9 mouse cellular contexts compared by ENCODE assay signal in genomic region chr7:116032596-116033307, GRCm38 (mm10). TPM values are rescaled to one million over a fixed set of nuclear protein-coding genes. Genes with fewer than 3 reads are reported as not detected.
DNase-seq lines count a peak whose midpoint lies in the region; ATAC-seq and TF ChIP-seq lines count a peak whose summit lies in the region.
"Had no signal": no experiment of that assay in that cellular context is flagged by ENCODE, and none has a peak within 500 bp of the region (broad histone marks: within the 10 kb centered on the region; RNA-seq: fewer than 3 reads in every experiment).

No protein-coding gene starts in this region.

- peak overlapping the region; percentile 83 for H3K4me2 ChIP-seq in heart, postnatal 0 days (ENCODE audit: low read depth, low read length)
- H3K4me2 ChIP-seq in lung, embryonic 16.5 days (ENCODE audit: low read depth, low read length): peak overlapping the region; percentile 98

- H3K4me1 ChIP-seq in E14TG2a.4 (replicated peaks; ENCODE audit: low read depth, low read length): peaks cover 46% of the 10 kb centered on the region
- H3K4me1 ChIP-seq in bone marrow, adult 2 months (ENCODE audit: control insufficient read depth, insufficient read depth, low read length): no peaks in the 10 kb centered on the region
- H3K4me1 ChIP-seq in heart, postnatal 0 days (ENCODE audit: control insufficient read depth, insufficient read depth): no peaks in the 10 kb centered on the region
- H3K4me1 ChIP-seq in lung, embryonic 16.5 days (replicated peaks; ENCODE audit: control insufficient read depth, insufficient read depth, low read length): peaks cover 5% of the 10 kb centered on the region; the same call in 1 of the 2 replicates

- H3K27me3 ChIP-seq in E14TG2a.4 (ENCODE audit: insufficient read depth, low read length): peaks cover 81% of the 10 kb centered on the region
- H3K27me3 ChIP-seq in heart, postnatal 0 days (ENCODE audit: control insufficient read depth, insufficient read depth, low read length): peaks cover 18% of the 10 kb centered on the region
- H3K27me3 ChIP-seq in lung, embryonic 16.5 days (ENCODE audit: control insufficient read depth, insufficient read depth, low read depth, low read length): peaks cover 26% of the 10 kb centered on the region

- no peak for TF ChIP-seq EP300 in heart, postnatal 0 days (IDR thresholded peaks at IDR 0.05; ENCODE audit: low read depth)

- H3K4me3 ChIP-seq in E14TG2a.4 (replicated peaks; ENCODE audit: low read length): peak overlapping the region; percentile 77
- H3K4me3 ChIP-seq in bone marrow, adult 2 months (replicated peaks; ENCODE audit: control insufficient read depth, low read depth, low read length): peak overlapping the region; percentile 44
- peak overlapping the region; percentile 69 for H3K4me3 ChIP-seq in heart, postnatal 0 days (ENCODE audit: low read depth, low read length)
- peak overlapping the region; percentile 73 for H3K4me3 ChIP-seq in lung, embryonic 16.5 days (ENCODE audit: low read length)

- H3K9ac ChIP-seq in heart, postnatal 0 days (replicated peaks; ENCODE audit: low read depth, low read length): peak overlapping the region; percentile 82
- peak overlapping the region; percentile 90 for H3K9ac ChIP-seq in lung, embryonic 16.5 days (ENCODE audit: low read length)

- WGBS in bone marrow, adult 2 months: under 1% methylated on average over 11 of the region's 11 CpGs
- WGBS in heart, postnatal 0 days: under 1% methylated on average over 11 of the region's 11 CpGs
- 0% methylated on average over 11 of the region's 11 CpGs for WGBS in lung, embryonic 16.5 days

- DNase-seq in fibroblast of lung, adult 2 months (ENCODE audit: low read depth): peak; percentile 71
- peak; percentile 84 for DNase-seq in heart, postnatal 0 days (ENCODE audit: low spot score)
- DNase-seq in kidney, postnatal 36 days: peak; percentile 78 to 88
- peak; percentile 93 for DNase-seq in retina, postnatal 1 day
- DNase-seq in urinary bladder, postnatal 25 days (ENCODE audit: low spot score): peak; percentile 61

- TF ChIP-seq CTCF in E14TG2a.4 (conservative IDR thresholded peaks at IDR 0.05; ENCODE audit: low read length): peak; percentile 72
- TF ChIP-seq CTCF in bone marrow, adult 2 months (IDR thresholded peaks at IDR 0.05; ENCODE audit: control insufficient read depth, insufficient read depth, low read length): peak; percentile 54; the same call in 1 of the 2 replicates
- peak; percentile 88 for TF ChIP-seq CTCF in heart, postnatal 0 days (IDR thresholded peaks at IDR 0.05; ENCODE audit: low read depth)

- TF ChIP-seq POLR2A in bone marrow, adult 2 months (IDR thresholded peaks at IDR 0.05; ENCODE audit: borderline replicate concordance, control insufficient read depth, low read depth, low read length): no peak

- peak; percentile 29 for ATAC-seq in heart, postnatal 0 days (ENCODE audit: insufficient read depth, low read depth)
- peak; percentile 7; the same call in 1 of the 2 replicates for ATAC-seq in lung, embryonic 16.5 days (ENCODE audit: low read depth)

- no peak overlapping the region for H3K27ac ChIP-seq in bone marrow, adult 2 months (ENCODE audit: control insufficient read depth, insufficient read depth, low read depth, low read length, poor library complexity)
- peak overlapping the region; percentile 95 for H3K27ac ChIP-seq in heart, postnatal 0 days (ENCODE audit: low read depth)
- H3K27ac ChIP-seq in lung, embryonic 16.5 days (ENCODE audit: low read length): peak overlapping the region; percentile 92
- H3K27ac ChIP-seq: macrophage had no signal

- H3K9me3 ChIP-seq in E14TG2a.4 (ENCODE audit: low read length): no peaks in the 10 kb centered on the region
- no peaks in the 10 kb centered on the region for H3K9me3 ChIP-seq in heart, postnatal 0 days (replicated peaks; ENCODE audit: control insufficient read depth, low read length)
- H3K9me3 ChIP-seq in lung, embryonic 16.5 days (ENCODE audit: control insufficient read depth, low read length): no peaks in the 10 kb centered on the region

- no peaks in the 10 kb centered on the region for H3K36me3 ChIP-seq in E14TG2a.4 (ENCODE audit: insufficient read depth, low read length)
- H3K36me3 ChIP-seq in heart, postnatal 0 days (replicated peaks; ENCODE audit: control insufficient read depth, insufficient read depth, low read length): no peaks in the 10 kb centered on the region
- no peaks in the 10 kb centered on the region for H3K36me3 ChIP-seq in lung, embryonic 16.5 days (ENCODE audit: control insufficient read depth, insufficient read depth, low read length)

RNA-seq across cellular contexts. Expression of gene Sox6, which starts 5.8 kb away (rescaled TPM):
- 33.0 and 38.0 TPM in 2 replicates for polyA plus RNA-seq in bone marrow, adult 2 months (2011; ENCODE audit: insufficient read depth, insufficient read length, low replicate concordance, missing spikeins)
- 30.8 and 68.5 TPM in 2 replicates for total RNA-seq in heart, postnatal 0 days (2014; rRNA removed; ENCODE audit: low replicate concordance)
- polyA plus RNA-seq in heart, postnatal 0 days (2015; fragmentation: Nextera tagmentation; extraction: Ambion mirVana): 23.4 and 25.4 TPM in 2 replicates
- 20.7 and 20.9 TPM in 2 replicates for polyA plus RNA-seq in lung, embryonic 16.5 days (2015; fragmentation: Nextera tagmentation; extraction: Ambion mirVana)
- polyA plus RNA-seq: macrophage had no signal

RNA-seq across cellular contexts. Expression of gene 1110004F10Rik, which starts 6.4 kb away (rescaled TPM):
- 48.4 and 61.8 TPM in 2 replicates for polyA plus RNA-seq in bone marrow, adult 2 months (2011; ENCODE audit: insufficient read depth, insufficient read length, low replicate concordance, missing spikeins)
- total RNA-seq in heart, postnatal 0 days (2014; rRNA removed; ENCODE audit: low replicate concordance): 66.5 and 87.7 TPM in 2 replicates
- polyA plus RNA-seq in heart, postnatal 0 days (2015; fragmentation: Nextera tagmentation; extraction: Ambion mirVana): 150 and 152 TPM in 2 replicates
- 246 and 249 TPM in 2 replicates for polyA plus RNA-seq in lung, embryonic 16.5 days (2015; fragmentation: Nextera tagmentation; extraction: Ambion mirVana)

RNA-seq across cellular contexts. Expression of gene Gm4353, which starts 51.7 kb away (rescaled TPM):
- polyA plus RNA-seq in bone marrow, adult 2 months (2011; ENCODE audit: insufficient read depth, insufficient read length, low replicate concordance, missing spikeins): not detected in 2 replicates
- total RNA-seq in heart, postnatal 0 days (2014; rRNA removed; ENCODE audit: low replicate concordance): 0.12 and 0.19 TPM in 2 replicates
- 0.16 and 0.25 TPM in 2 replicates for polyA plus RNA-seq in heart, postnatal 0 days (2015; fragmentation: Nextera tagmentation; extraction: Ambion mirVana)
- 1.3 and 1.5 TPM in 2 replicates for polyA plus RNA-seq in lung, embryonic 16.5 days (2015; fragmentation: Nextera tagmentation; extraction: Ambion mirVana)
